Mouse (Mus musculus): Measurements from ENCODE around the gene Ilkap. TPM values are rescaled to one million over a fixed set of nuclear protein-coding genes. Genes with fewer than 3 reads are reported as not detected.

Gene Ilkap
- total and polyA plus RNA-seq, 3 experiments, result 131 to 145 TPM; not detected in 1

GRCm38 (mm10) chr1:91441855-91442254, 43.2 kb upstream of the Ilkap start:
- H3K27ac ChIP-seq (ENCODE audit: control insufficient read depth, low read depth, low read length), result no peak overlapping the region
- no peaks in the 10 kb centered on the region for H3K27me3 ChIP-seq (ENCODE audit: control insufficient read depth in 1 of 2, insufficient read depth in 2 of 2, low read length in 2 of 2)
- no peaks in the 10 kb centered on the region for H3K9me3 ChIP-seq (replicated peaks; ENCODE audit: insufficient read depth, low read length)
- no peaks in the 10 kb centered on the region; a peak in 2 of 4 replicates for H3K36me3 ChIP-seq (ENCODE audit: control insufficient read depth in 1 of 2, insufficient read depth in 2 of 2, low read length in 2 of 2)
- H3K9ac ChIP-seq (ENCODE audit: control insufficient read depth, low read depth, low read length, poor library complexity, severe bottlenecking), result no peak overlapping the region
- no peak for DNase-seq (ENCODE audit: low read depth, low spot score)
- TF ChIP-seq RAD21 (IDR thresholded peaks at IDR 0.05; ENCODE audit: low read depth, low read length) (no peak), MAZ (IDR thresholded peaks at IDR 0.05; ENCODE audit: low read depth, low read length) (no peak), MXI1 (IDR thresholded peaks at IDR 0.05; ENCODE audit: low read depth, low read length) (no peak), CHD2 (IDR thresholded peaks at IDR 0.05; ENCODE audit: low read length) (no peak)
- H3K4me1 ChIP-seq (ENCODE audit: control insufficient read depth in 1 of 2, insufficient read depth in 2 of 2, low read length in 2 of 2), result no peaks in the 10 kb centered on the region
- no peaks in the 10 kb centered on the region for H3K79me2 ChIP-seq (ENCODE audit: control insufficient read depth, insufficient read depth, low read length, poor library complexity)
- H3K4me3 ChIP-seq (ENCODE audit: control insufficient read depth in 1 of 2, insufficient read depth in 1 of 2, low read depth in 2 of 2, low read length in 2 of 2), result no peak overlapping the region

- TF ChIP-seq POLR2AphosphoS5 (IDR thresholded peaks at IDR 0.05; ENCODE audit: borderline replicate concordance, low read depth, low read length) (no peak), BHLHE40 (IDR thresholded peaks at IDR 0.05; ENCODE audit: borderline replicate concordance, low read depth, low read length) (no peak), USF1 (IDR thresholded peaks at IDR 0.05; ENCODE audit: low read depth, low read length) (no peak), SMC3 (IDR thresholded peaks at IDR 0.05; ENCODE audit: low read depth, low read length) (no peak), MAFK (IDR thresholded peaks at IDR 0.05; ENCODE audit: borderline replicate concordance, low read depth, low read length) (no peak), UBTF (IDR thresholded peaks at IDR 0.05; ENCODE audit: borderline replicate concordance, insufficient read depth, low read depth, low read length) (no peak)
- Histone ChIP-seq H3K9me3 (replicated peaks; ENCODE audit: insufficient read depth, low read length) (no peaks in the 10 kb centered on the region), H3K36me3 (ENCODE audit: control insufficient read depth in 1 of 2, insufficient read depth in 2 of 2, low read length in 2 of 2) (no peaks in the 10 kb centered on the region; a peak in 2 of 4 replicates), H3K9ac (ENCODE audit: control insufficient read depth, low read depth, low read length, poor library complexity, severe bottlenecking) (no peak overlapping the region), H3K27me3 (ENCODE audit: control insufficient read depth in 1 of 2, insufficient read depth in 2 of 2, low read length in 2 of 2) (no peaks in the 10 kb centered on the region), H3K4me3 (ENCODE audit: control insufficient read depth in 1 of 2, insufficient read depth in 1 of 2, low read depth in 2 of 2, low read length in 2 of 2) (no peak overlapping the region), H3K79me2 (ENCODE audit: control insufficient read depth, insufficient read depth, low read length, poor library complexity) (no peaks in the 10 kb centered on the region), H3K27ac (ENCODE audit: control insufficient read depth, low read depth, low read length) (no peak overlapping the region), H3K4me1 (ENCODE audit: control insufficient read depth in 1 of 2, insufficient read depth in 2 of 2, low read length in 2 of 2) (no peaks in the 10 kb centered on the region)
- DNase-seq (ENCODE audit: low read depth, low spot score), result no peak
These were observed 41.2 kb upstream of the Ilkap start for GRCm38 (mm10) chr1:91439776-91440175.

- no peaks in the 10 kb centered on the region for H3K27me3 ChIP-seq (ENCODE audit: control insufficient read depth in 1 of 2, insufficient read depth in 2 of 2, low read length in 2 of 2)
- H3K79me2 ChIP-seq (ENCODE audit: control insufficient read depth, insufficient read depth, low read length, poor library complexity), result no peaks in the 10 kb centered on the region
- no peaks in the 10 kb centered on the region for H3K9me3 ChIP-seq (replicated peaks; ENCODE audit: insufficient read depth, low read length)
- no peak for DNase-seq (ENCODE audit: low read depth, low spot score)
- no peak overlapping the region for H3K4me3 ChIP-seq (ENCODE audit: control insufficient read depth in 1 of 2, insufficient read depth in 1 of 2, low read depth in 2 of 2, low read length in 2 of 2)
- H3K36me3 ChIP-seq (ENCODE audit: control insufficient read depth in 1 of 2, insufficient read depth in 2 of 2, low read length in 2 of 2), result no peaks in the 10 kb centered on the region; a peak in 2 of 4 replicates
- H3K4me1 ChIP-seq (ENCODE audit: control insufficient read depth in 1 of 2, insufficient read depth in 2 of 2, low read length in 2 of 2), result no peaks in the 10 kb centered on the region
- TF ChIP-seq RAD21 (IDR thresholded peaks at IDR 0.05; ENCODE audit: low read depth, low read length) (no peak), MEF2A (IDR thresholded peaks at IDR 0.05; ENCODE audit: extremely low read depth, insufficient replicate concordance, low read depth, low read length, poor library complexity, severe bottlenecking) (no peak), ZNF384 (IDR thresholded peaks at IDR 0.05; ENCODE audit: low read depth, low read length) (no peak), GABPA (IDR thresholded peaks at IDR 0.05; ENCODE audit: low read depth, low read length) (no peak), TAL1 (IDR thresholded peaks at IDR 0.05; ENCODE audit: low read length) (no peak), POLR2A (IDR thresholded peaks at IDR 0.05; ENCODE audit: control insufficient read depth in 1 of 2, insufficient read depth in 1 of 2, low read depth in 1 of 2, low read length in 2 of 2, poor library complexity in 1 of 2) (no peak), POLR2AphosphoS2 (IDR thresholded peaks at IDR 0.05; ENCODE audit: low read length) (no peak), BHLHE40 (IDR thresholded peaks at IDR 0.05; ENCODE audit: borderline replicate concordance, low read depth, low read length) (no peak), HCFC1 (IDR thresholded peaks at IDR 0.05; ENCODE audit: low read depth, low read length) (no peak), CTCF (IDR thresholded peaks at IDR 0.05 in 2 of 3, conservative IDR thresholded peaks at IDR 0.05 in 1 of 3; ENCODE audit: control insufficient read depth in 1 of 3, insufficient read depth in 1 of 3, low read depth in 2 of 3, low read length in 3 of 3, poor library complexity in 1 of 3, severe bottlenecking in 1 of 3) (no peak), UBTF (IDR thresholded peaks at IDR 0.05; ENCODE audit: borderline replicate concordance, insufficient read depth, low read depth, low read length) (no peak), KAT2A (conservative IDR thresholded peaks at IDR 0.05; ENCODE audit: low read depth, low read length) (no peak), ETS1 (IDR thresholded peaks at IDR 0.05; ENCODE audit: low read depth, low read length) (no peak), CHD1 (IDR thresholded peaks at IDR 0.05; ENCODE audit: low read depth, low read length) (no peak), MAZ (IDR thresholded peaks at IDR 0.05; ENCODE audit: low read depth, low read length) (no peak), ZKSCAN1 (IDR thresholded peaks at IDR 0.05; ENCODE audit: low read depth, low read length) (no peak)
- H3K9ac ChIP-seq (ENCODE audit: control insufficient read depth, low read depth, low read length, poor library complexity, severe bottlenecking), result no peak overlapping the region
- H3K27ac ChIP-seq (ENCODE audit: control insufficient read depth, low read depth, low read length), result no peak overlapping the region
These were observed 39.0 kb upstream of the Ilkap start for GRCm38 (mm10) chr1:91437573-91437972.
